Mouse (Mus musculus): Measurements from ENCODE around the gene Gjb5. TPM values are rescaled to one million over a fixed set of nuclear protein-coding genes. Genes with fewer than 3 reads are reported as not detected.
A peak's percentile ranks its signal among the peaks of the same experiment; 100 is the strongest.

Gjb5 gene
- total RNA-seq, 1 experiment: 27.1 TPM

GRCm38 (mm10) chr4:127352594-127352993 lies 5.4 kb downstream of the Gjb5 start:
- H3K9me3 ChIP-seq (ENCODE audit: control insufficient read depth, insufficient read depth, low read depth, low read length): no peaks in the 10 kb centered on the region
- H3K4me1 ChIP-seq (ENCODE audit: control insufficient read depth in 2 of 2, insufficient read depth in 2 of 2, low read length in 2 of 2, poor library complexity in 1 of 2): peaks cover 2 to 27% of the 10 kb centered on the region in 2 experiments; a peak in 2 of 4 replicates
- H3K36me3 ChIP-seq (ENCODE audit: control insufficient read depth, insufficient read depth, low read length, poor library complexity, severe bottlenecking): peaks cover 18% of the 10 kb centered on the region
- H3K9ac ChIP-seq (ENCODE audit: insufficient read depth, low read depth, low read length, poor library complexity, severe bottlenecking): no peak overlapping the region
- no peak overlapping the region for H3K4me3 ChIP-seq (ENCODE audit: insufficient read depth in 1 of 2, low read depth in 1 of 2, low read length in 2 of 2, poor library complexity in 1 of 2, severe bottlenecking in 1 of 2)
- no peak overlapping the region for H3K27ac ChIP-seq (ENCODE audit: insufficient read depth, low read depth, low read length, poor library complexity, severe bottlenecking)
- no peak for TF ChIP-seq ZNF384 (IDR thresholded peaks at IDR 0.05; ENCODE audit: low read depth, low read length)
- no peak for TF ChIP-seq MAFK (IDR thresholded peaks at IDR 0.05; ENCODE audit: insufficient read depth, low read depth, low read length)
- no peak for TF ChIP-seq HCFC1 (IDR thresholded peaks at IDR 0.05; ENCODE audit: borderline replicate concordance, insufficient read depth, low read length)
- no peak for TF ChIP-seq ZC3H11A (IDR thresholded peaks at IDR 0.05; ENCODE audit: borderline replicate concordance, low read depth, low read length)
- TF ChIP-seq CHD2 (IDR thresholded peaks at IDR 0.05; ENCODE audit: low read depth, low read length): no peak
- in situ Hi-C loops (cut with MboI; ENCODE audit: low sequenced_read_pairs in 2 of 2, unreplicated experiment in 2 of 2): no loop called here
- DNase-seq (ENCODE audit: low read depth, low spot score): no peak

- Histone ChIP-seq H3K27ac (ENCODE audit: insufficient read depth, low read depth, low read length, poor library complexity, severe bottlenecking) (no peak overlapping the region), H3K4me3 (ENCODE audit: insufficient read depth in 1 of 2, low read depth in 1 of 2, low read length in 2 of 2, poor library complexity in 1 of 2, severe bottlenecking in 1 of 2) (no peak overlapping the region), H3K36me3 (ENCODE audit: control insufficient read depth, insufficient read depth, low read length, poor library complexity, severe bottlenecking) (peaks cover 5% of the 10 kb centered on the region), H3K9ac (ENCODE audit: insufficient read depth, low read depth, low read length, poor library complexity, severe bottlenecking) (no peak overlapping the region), H3K9me3 (ENCODE audit: control insufficient read depth, insufficient read depth, low read depth, low read length) (no peaks in the 10 kb centered on the region), H3K4me1 (ENCODE audit: control insufficient read depth in 2 of 2, insufficient read depth in 2 of 2, low read length in 2 of 2, poor library complexity in 1 of 2) (peaks cover 7 to 29% of the 10 kb centered on the region in 2 experiments)
- TF ChIP-seq CHD2 (IDR thresholded peaks at IDR 0.05; ENCODE audit: low read depth, low read length) (no peak), ZNF384 (IDR thresholded peaks at IDR 0.05; ENCODE audit: low read depth, low read length) (no peak), ZC3H11A (IDR thresholded peaks at IDR 0.05; ENCODE audit: borderline replicate concordance, low read depth, low read length) (no peak), HCFC1 (IDR thresholded peaks at IDR 0.05; ENCODE audit: borderline replicate concordance, insufficient read depth, low read length) (no peak), MAFK (IDR thresholded peaks at IDR 0.05; ENCODE audit: insufficient read depth, low read depth, low read length) (no peak)
- DNase-seq (ENCODE audit: low read depth, low spot score): no peak
- in situ Hi-C loops (cut with MboI; ENCODE audit: low sequenced_read_pairs in 2 of 2, unreplicated experiment in 2 of 2): no loop called here
These were observed 8.3 kb downstream of the Gjb5 start for GRCm38 (mm10) chr4:127349560-127350300.

- TF ChIP-seq ZNF384 (IDR thresholded peaks at IDR 0.05; ENCODE audit: low read depth, low read length): no peak
- no peak for TF ChIP-seq MAFK (IDR thresholded peaks at IDR 0.05; ENCODE audit: insufficient read depth, low read depth, low read length)
- TF ChIP-seq ZC3H11A (IDR thresholded peaks at IDR 0.05; ENCODE audit: borderline replicate concordance, low read depth, low read length): no peak
- no peak for TF ChIP-seq HCFC1 (IDR thresholded peaks at IDR 0.05; ENCODE audit: borderline replicate concordance, insufficient read depth, low read length)
- TF ChIP-seq CHD2 (IDR thresholded peaks at IDR 0.05; ENCODE audit: low read depth, low read length): peak; percentile 48; the same call in 1 of the 2 replicates
- H3K4me1 ChIP-seq (ENCODE audit: control insufficient read depth in 2 of 2, insufficient read depth in 2 of 2, low read length in 2 of 2, poor library complexity in 1 of 2): peaks cover 5 to 22% of the 10 kb centered on the region in 2 experiments
- H3K9me3 ChIP-seq (ENCODE audit: control insufficient read depth, insufficient read depth, low read depth, low read length): no peaks in the 10 kb centered on the region
- H3K4me3 ChIP-seq (ENCODE audit: insufficient read depth in 1 of 2, low read depth in 1 of 2, low read length in 2 of 2, poor library complexity in 1 of 2, severe bottlenecking in 1 of 2): no peak overlapping the region
- in situ Hi-C loops (cut with MboI; ENCODE audit: low sequenced_read_pairs in 2 of 2, unreplicated experiment in 2 of 2): no loop called here
- H3K9ac ChIP-seq (ENCODE audit: insufficient read depth, low read depth, low read length, poor library complexity, severe bottlenecking): no peak overlapping the region
- peak; percentile 89 for DNase-seq (ENCODE audit: low read depth, low spot score)
- H3K36me3 ChIP-seq (ENCODE audit: control insufficient read depth, insufficient read depth, low read length, poor library complexity, severe bottlenecking): no peaks in the 10 kb centered on the region
- H3K27ac ChIP-seq (ENCODE audit: insufficient read depth, low read depth, low read length, poor library complexity, severe bottlenecking): peak overlapping the region; percentile 91
These were observed 13.0 kb downstream of the Gjb5 start for GRCm38 (mm10) chr4:127345000-127345399.

GRCm38 (mm10) chr4:127341372-127341771 lies 16.6 kb downstream of the Gjb5 start:
- H3K27ac ChIP-seq (ENCODE audit: insufficient read depth, low read depth, low read length, poor library complexity, severe bottlenecking): peak overlapping the region; percentile 49; the same call in 1 of the 2 replicates
- peak overlapping the region; percentile 70; the same call in 1 of the 2 replicates for H3K9ac ChIP-seq (ENCODE audit: insufficient read depth, low read depth, low read length, poor library complexity, severe bottlenecking)
- H3K4me1 ChIP-seq (ENCODE audit: control insufficient read depth in 2 of 2, insufficient read depth in 2 of 2, low read length in 2 of 2, poor library complexity in 1 of 2): peaks cover 4 to 24% of the 10 kb centered on the region in 2 experiments; a peak in 3 of 4 replicates
- no peaks in the 10 kb centered on the region for H3K9me3 ChIP-seq (ENCODE audit: control insufficient read depth, insufficient read depth, low read depth, low read length)
- in situ Hi-C loops (cut with MboI; ENCODE audit: low sequenced_read_pairs in 2 of 2, unreplicated experiment in 2 of 2): no loop called here
- TF ChIP-seq MAFK (IDR thresholded peaks at IDR 0.05; ENCODE audit: insufficient read depth, low read depth, low read length) (no peak), HCFC1 (IDR thresholded peaks at IDR 0.05; ENCODE audit: borderline replicate concordance, insufficient read depth, low read length) (no peak), CHD2 (IDR thresholded peaks at IDR 0.05; ENCODE audit: low read depth, low read length) (no peak), ZC3H11A (IDR thresholded peaks at IDR 0.05; ENCODE audit: borderline replicate concordance, low read depth, low read length) (no peak), ZNF384 (IDR thresholded peaks at IDR 0.05; ENCODE audit: low read depth, low read length) (no peak)
- peak overlapping the region in 1 of 2 experiments; percentile 49; a peak in 1 of 4 replicates for H3K4me3 ChIP-seq (ENCODE audit: insufficient read depth in 1 of 2, low read depth in 1 of 2, low read length in 2 of 2, poor library complexity in 1 of 2, severe bottlenecking in 1 of 2)
- DNase-seq (ENCODE audit: low read depth, low spot score): no peak
- H3K36me3 ChIP-seq (ENCODE audit: control insufficient read depth, insufficient read depth, low read length, poor library complexity, severe bottlenecking): no peaks in the 10 kb centered on the region

All from ES-E14 (cell line).